Mouse (Mus musculus) heart, postnatal 36 days (tissue): ENCODE data around the gene Fras1. TPM values are rescaled to one million over a fixed set of nuclear protein-coding genes. Genes with fewer than 3 reads are reported as not detected.
A peak's percentile ranks its signal among the peaks of the same experiment; 100 is the strongest.

ENCODE experiments used
- DNase-seq, 2 experiments: peaks; one replicate each; pipeline ENCODE4 v3.0.0; 2021 to 2022
- intact Hi-C: fragments of 180-260 bp; cut with DNase I; formaldehyde crosslinking; loops from one replicate; pipeline ENCODE4 v1.15.1; 2025
- total RNA-seq, 2 experiments: library from RNA; stranded (reverse); gene quantifications; 2 replicates each; pipeline ENCODE4 v1.2.3; 2021

Fras1 gene
- total RNA-seq, 2 experiments from 2014 or later: 1.3 to 1.5 TPM

DNA sequence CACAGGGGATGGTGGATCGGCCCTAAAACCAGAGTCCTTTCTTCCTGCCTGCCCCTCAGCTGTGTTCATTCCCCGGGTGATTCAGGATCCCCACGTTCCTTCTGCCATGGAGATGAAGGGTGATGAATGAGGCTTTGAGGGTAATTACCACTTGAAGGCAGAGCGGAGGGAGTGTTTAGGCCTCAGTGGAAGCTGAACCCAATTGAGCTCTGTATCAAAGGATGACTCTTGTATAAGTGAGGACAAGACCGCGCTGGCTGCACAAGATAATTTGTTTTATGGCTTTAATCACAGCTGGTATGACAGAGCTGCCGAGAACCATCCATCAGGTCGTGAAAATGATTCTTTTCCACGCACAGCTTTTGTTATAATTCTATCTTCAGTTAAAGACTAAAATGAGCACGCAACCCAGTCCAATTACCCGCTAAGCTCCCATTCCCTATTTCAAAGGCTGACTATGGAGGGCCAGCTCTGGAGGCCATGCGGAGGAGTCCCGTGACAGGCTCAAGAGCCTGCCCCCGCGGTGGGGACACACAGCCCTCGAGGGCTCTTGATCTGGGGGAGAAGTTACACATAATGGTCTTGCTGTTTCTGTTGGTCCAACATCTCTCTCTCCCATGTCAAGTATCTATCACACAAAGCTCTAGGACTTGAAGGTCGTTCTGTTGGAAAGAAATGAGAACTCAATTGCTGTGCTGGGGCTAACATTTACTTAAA lies 261.5 kb downstream of the Fras1 start:
- no peak for DNase-seq
- intact Hi-C loops: no loop called here

DNA sequence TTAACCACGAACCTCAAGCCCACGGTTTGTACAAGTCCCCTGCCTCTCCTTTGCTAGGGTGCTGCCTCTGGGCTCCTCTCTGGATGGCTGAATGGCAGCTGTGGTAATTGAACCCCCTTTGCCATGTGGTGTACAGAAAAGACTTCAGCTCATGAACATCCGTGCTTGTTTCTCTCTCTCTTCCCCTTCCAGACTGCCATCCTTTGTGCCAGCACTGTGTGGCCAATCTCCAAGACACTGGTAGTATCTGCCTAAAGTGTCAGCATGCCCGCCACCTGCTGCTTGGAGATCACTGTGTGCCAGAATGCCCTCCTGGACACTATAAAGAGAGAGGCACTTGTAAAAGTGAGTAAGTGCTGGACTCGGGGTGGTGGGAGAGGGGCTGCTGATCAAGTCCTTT lies 262.1 kb downstream of the Fras1 start:
- intact Hi-C loops: no loop called here
- peak in 1 of 2 experiments; percentile 9 for DNase-seq

DNA sequence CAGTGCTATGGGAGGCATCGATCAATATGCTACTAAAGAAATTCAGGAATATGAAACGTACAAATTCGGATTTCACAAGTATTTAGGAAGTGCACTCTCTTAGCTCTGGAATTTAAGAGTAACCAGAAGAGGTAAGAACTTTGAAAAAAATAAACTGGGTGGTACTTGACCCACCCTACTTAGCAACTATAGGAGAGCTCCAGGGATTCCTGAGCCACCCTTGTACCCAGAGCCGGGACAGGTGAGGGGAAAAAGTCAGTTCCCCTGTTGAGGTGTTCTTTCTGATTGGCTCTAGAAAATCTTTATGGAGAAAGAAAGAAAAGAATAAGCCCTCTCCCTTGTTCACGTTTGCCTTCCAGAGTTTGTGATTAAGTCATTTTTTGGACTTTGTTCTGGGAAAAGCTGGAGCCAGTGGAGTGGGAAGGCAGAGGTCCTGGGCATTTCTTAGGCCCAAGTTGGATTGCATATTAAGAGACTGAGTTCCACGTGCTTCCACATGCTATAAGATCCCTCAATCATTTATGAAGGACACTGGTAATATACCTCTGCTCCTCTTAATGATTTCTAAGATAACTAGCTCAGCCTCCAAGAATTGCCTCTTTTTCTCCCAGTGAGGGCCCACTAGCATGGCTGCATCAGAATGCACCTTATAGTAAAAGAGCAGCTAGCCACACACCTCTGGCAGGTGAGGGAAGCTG lies 265.6 kb downstream of the Fras1 start:
- DNase-seq: no peak
- intact Hi-C loops: no loop called here

DNA sequence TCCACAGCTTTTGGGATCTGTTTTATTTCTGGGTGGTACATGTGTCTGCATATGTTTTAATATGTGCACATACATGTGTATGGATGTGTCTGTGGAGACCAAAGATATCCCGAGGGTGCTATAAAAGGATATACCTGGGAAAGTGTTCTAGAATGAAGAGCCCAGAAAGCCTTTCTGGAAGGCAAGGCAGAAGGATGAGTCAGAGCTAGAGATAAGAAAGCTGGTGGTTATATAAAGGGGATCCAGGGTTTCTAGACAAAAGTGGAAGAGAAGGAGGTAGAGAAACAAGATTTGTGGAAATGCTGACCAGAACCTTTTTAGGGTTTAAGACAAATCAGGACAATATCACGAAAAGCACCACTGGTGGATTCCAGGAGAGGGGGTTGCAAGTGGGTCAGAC lies 267.5 kb downstream of the Fras1 start:
- no peak for DNase-seq
- intact Hi-C loops: no loop called here

DNA sequence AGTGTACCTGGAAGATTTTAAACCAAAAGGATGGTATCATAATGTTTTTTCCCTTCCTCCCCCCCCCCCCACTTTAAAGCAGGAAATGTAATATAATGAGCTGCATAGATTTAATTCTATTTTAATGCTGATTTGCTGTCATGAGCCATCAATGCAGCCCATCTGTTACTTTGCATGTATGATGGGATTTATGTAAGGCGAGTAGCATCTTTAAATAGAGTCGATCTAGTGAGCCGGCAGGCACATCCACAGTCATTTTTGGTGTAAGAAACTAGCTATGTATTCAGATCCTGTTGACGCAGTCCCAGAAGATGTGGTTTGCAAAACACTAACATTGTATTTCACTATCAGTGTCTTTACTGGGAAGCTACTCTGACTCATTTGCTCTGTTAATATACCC lies 301.9 kb downstream of the Fras1 start:
- intact Hi-C loops: loop anchor here (5.0 kb wide), 2 partner anchors 343 to 408 kb away; no protein-coding TSS in a partner anchor

DNA sequence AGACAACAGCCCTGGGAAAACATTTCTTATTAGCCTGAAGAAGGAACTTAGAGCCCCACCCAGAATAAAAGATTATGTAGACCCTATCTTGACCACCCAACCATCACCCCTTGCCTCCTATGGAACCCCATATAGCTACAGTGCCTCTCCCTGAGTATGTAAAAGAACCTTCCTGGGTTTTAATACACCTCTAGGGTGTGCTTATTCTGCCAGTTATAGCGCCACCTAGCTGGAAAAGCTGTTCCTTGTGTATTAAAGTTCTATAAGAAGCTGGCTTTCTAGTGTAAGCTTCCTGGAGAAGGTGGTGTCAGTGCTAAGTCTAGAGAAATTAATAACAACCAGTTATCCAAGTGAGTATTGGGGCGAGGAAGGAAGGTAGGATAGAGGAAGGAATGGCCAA lies 303.7 kb downstream of the Fras1 start:
- intact Hi-C loops: loop anchor here (5.0 kb wide), 2 partner anchors 345 to 410 kb away; no protein-coding TSS in a partner anchor
- DNase-seq: peak; percentile 4 to 11

More for the DNA sequence above, 301.9 kb downstream of the Fras1 start:
- DNase-seq: no peak

DNA sequence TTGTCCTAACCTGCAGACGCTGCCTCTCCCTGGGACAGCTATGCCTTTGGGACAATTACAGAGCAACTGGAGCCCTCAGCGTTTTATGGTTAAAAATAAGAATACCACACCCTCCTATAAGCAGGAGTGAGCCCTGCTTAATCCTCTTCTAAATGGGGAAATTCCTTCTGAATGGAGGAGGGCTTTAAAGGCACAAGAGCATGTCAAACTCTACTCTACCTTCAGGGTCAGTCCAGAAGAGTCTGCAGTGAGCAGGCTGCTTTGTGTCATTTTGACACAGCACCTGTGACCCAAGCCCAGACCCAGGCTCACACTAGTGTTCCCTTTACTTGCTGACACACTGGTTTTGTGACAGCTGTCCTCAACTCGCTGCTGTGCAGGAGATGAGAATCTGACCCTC lies 307.3 kb downstream of the Fras1 start:
- intact Hi-C loops: no loop called here
- DNase-seq: no peak

DNA sequence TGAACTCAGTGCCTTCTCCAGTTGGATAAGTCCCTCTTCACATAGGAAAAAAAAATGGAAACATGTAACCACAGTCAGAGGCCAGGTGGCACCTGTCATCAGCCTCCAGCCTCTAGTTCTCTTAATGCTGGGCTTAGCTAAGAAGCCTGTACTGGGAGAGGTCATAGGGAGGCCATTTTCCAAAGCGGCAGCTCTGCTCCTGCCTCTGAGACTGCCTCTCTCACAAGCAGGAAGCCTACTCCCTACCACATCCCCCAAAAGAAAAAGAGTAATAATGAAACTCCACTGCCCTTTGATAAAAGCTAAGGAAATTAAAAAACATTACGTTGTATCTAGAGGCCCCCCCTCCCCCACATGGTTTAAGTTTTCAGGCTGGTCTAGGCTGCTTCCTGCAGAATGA lies 309.0 kb downstream of the Fras1 start:
- intact Hi-C loops: no loop called here
- no peak for DNase-seq

DNA sequence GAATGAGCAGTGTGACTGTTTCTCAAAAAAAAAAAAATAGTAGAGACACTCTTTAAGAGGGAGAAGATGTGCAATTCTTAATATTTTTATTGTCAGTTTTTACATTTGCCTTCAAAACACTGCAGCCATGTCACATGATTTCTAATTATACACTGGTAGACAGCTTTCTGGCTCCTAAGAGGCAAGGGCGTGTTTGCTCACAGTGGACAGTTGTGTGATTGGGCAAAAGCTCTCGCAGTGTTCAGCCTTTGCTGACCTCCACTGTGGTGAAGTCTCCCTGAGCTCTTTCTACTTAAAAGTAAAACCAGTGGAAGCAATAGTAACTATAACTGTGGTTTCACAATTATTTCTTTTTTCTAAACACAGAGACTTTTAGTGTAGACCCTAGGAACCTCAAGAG lies 315.1 kb downstream of the Fras1 start:
- intact Hi-C loops: no loop called here

DNA sequence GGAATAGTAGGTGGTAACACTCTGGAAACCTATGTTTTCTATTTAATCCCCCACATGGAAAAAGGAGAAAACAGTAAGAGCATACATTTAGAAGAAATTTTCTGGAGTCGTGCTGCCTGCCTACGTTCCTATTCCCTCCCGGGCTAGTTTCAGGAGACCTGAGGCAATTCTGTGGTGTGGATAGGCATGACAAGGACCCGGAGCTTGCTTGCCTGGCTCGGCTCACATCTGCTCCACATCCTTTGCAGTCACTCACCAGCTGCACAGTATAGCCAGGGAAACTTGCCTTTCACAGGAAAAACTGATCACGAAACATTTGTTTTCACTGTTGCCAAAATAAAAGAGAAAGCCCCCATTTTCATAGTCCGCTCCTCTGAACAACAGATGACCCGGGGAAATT lies 325.2 kb downstream of the Fras1 start:
- DNase-seq: no peak

More for the DNA sequence above, 315.1 kb downstream of the Fras1 start:
- DNase-seq: no peak

DNA sequence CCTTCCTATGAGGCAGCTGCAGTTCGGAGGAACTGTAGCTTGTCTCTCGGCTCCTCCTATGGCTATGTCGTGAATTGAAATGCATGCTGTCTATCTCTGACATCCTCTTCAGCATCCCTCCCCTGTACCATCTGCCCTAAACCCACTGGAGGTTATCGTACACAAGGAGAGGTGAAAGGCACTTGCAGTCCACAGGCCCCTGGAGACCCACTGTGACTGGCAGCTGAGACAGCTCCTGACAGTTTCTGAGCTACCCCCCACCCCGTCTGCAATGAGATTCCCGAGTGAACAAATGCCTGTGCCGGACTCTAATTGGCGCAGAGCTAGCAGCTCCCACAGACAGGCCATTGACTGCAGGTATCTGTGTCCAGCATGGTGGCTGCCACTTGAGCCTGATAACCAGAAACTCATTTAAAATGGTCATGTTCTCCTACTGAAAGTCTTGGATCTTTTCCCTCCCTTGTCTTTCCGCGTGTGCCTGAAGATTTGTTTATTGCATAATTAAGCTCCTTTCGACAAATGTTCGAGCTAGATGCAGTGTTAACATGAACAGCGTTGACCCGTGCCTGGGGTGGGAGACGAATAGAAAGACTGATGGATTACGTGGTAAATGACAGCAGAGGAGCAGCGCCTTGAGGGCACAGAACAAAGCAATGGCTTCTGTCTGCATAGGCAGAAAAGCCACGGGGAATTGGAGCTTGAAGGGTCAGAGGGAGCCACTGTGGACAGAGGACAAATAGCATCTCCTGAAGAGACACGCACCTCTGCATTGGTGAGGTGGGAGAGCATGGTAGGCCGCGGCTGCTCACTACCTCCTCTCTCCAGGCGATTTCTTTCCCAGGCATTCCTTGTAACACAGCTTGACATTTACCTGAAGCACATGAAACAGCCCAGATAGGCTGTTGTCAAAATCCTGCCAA lies 329.2 kb downstream of the Fras1 start:
- intact Hi-C loops: no loop called here
- DNase-seq: no peak

More for the DNA sequence above, 325.2 kb downstream of the Fras1 start:
- intact Hi-C loops: no loop called here

DNA sequence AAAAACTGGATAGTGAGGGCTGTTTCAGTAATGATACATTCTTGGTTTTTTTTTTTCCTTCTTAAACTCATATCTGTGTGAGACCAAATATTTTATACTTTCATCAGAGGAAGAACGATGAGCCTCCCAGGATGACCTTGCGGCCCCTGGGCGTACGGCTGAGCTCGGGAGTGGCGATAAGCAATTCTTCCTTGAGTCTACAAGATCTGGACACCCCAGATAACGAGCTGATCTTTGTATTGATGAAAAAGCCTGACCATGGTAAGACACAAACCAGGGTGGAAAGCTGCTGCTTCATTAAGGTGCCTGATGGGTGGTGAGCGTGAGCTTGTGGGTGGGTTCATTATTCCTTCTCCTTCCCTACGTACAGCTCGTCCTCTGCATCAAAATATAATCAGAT lies 334.8 kb downstream of the Fras1 start:
- DNase-seq: no peak
- intact Hi-C loops: no loop called here

DNA sequence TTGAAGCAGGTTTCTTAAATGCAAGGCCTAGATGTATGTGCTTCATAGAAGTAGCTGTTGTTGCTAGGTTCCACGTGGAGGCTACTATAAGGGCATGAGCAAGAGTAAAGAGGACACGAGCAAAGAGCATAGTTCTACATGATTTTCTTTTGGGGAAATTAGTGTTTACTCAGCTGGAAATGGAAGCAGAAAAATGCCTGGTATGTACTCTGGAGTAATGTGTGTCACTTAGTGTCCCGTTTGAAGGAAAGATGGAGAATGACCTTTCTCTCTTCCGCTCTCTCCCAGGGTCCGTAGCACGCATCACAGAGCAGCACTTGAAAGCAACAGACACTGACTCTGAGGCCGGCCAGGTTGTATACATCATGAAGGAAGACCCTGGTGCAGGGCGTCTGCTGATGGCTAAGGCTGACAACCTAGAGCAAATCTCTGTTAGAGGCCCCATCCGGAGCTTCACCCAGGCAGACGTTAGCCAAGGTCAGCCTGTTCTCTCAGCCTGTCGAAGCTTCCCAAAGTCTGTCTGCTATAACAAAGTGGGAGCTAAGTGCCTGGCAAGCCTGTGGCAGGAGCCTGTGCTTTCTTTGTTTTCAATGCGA lies 338.4 kb downstream of the Fras1 start:
- intact Hi-C loops: no loop called here

DNA sequence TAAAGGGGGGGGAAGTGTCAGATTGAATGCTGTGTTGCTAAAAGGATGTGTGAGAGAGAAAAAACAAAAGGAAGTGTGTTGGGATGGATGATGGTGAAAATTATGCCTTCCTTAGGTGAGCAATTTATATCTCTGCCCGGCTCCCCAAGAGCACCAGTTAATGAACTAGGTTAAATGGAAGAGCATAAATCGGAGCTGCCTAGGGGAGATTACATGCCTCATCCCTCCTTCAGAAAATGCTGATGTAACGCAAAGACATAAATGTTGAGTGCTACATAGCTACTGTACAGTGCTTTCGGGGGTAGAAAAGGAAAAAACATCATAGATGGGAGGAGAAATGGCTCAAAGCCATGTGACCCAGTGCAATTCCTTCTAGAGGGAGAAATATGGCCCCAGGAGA lies 339.0 kb downstream of the Fras1 start:
- DNase-seq: no peak
- intact Hi-C loops: no loop called here

More for the DNA sequence above, 338.4 kb downstream of the Fras1 start:
- no peak for DNase-seq

DNA sequence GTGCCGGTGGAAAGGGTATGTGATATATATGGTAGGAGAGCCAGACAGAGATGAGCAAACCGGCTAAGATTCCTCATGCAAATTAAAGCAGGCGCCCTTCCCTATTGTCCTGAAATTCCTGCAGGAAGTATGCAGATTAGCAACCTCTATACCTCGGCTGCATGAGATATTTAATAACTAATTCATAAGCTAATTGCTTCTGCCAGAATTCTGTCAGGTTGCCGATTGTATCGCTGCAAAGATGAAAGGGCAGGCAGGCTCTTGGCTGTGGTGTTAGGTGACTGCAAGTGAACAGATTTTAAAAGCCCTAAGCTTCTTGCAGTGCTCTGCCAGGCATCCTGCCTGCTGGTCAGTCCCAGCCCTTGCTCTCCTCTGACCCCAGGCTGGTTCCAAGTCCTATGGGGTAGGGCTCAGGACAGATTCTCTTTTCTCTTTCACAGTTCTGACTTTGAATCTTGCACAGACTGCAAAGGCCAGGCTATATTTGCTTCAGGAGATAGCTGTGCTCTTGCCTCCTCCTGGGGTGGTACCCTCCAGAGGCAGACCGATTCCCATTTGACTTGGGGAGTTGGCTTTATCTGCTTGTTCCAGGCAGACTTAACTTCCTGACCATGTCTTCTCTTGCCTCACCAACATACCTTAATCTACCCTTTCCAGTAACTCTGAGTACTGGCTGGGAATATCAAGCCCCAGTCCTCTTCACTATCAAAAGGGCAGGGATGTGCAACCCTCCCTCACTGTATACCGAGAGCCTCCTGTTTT lies 342.7 kb downstream of the Fras1 start:
- intact Hi-C loops: no loop called here
- no peak for DNase-seq

DNA sequence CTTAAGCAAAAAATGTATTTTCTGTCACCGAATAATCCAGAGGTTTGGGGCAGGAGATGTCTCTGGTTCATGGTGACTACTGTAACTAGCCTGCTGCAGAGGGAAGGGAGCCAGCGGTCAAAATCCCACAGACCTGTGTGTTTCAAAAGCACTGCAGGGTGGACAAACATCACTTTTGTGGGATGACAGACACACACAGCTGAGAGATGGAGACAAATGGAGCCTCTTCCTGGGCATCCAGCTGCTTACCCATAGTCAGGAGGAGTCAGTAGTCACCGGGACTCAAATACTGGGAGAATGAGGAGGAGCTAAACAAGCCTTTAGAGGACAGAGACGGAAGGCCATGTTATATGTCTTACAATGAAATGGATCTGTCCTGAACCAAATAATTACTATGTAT lies 343.9 kb downstream of the Fras1 start:
- DNase-seq: no peak
- intact Hi-C loops: no loop called here

DNA sequence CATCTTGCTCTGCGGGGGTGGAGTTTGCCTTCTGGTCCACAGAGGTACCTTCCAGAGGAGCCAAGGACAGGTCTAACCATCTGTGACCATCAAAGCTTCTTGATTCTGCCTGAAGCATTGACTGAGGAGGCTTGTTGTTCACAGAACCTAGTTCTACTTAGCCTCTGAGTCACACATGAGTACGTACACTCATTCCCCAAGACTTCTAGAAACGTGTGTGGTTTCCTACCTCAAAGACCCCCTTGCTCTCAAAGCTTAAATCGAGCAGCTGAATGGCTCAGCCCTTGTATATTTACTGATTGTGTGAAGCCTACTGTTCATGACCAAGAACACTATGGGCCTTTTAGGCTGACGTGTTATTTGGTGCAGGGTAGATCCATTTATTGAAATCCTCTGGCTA lies 344.8 kb downstream of the Fras1 start:
- intact Hi-C loops: no loop called here

DNA sequence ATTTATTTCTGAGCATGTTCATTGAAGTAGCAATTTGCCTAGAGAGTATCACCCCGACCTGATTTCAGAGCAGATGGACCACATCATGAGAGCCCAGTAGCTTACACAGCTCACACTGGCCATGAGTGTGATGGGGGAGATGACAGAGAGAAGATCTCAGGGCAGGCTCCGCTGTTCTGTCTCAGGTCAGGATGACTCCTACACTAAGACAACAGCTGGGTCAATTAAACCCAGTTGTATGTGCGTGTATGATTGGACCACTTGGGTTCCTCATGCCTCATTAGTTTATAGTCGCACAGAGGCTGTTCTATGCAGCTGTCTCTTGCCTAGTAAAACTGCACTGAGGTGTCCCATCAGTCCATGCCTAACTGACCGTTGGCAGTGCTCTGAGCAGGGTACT lies 345.5 kb downstream of the Fras1 start:
- no peak for DNase-seq
- intact Hi-C loops: no loop called here

More for the DNA sequence above, 344.8 kb downstream of the Fras1 start:
- DNase-seq: no peak

DNA sequence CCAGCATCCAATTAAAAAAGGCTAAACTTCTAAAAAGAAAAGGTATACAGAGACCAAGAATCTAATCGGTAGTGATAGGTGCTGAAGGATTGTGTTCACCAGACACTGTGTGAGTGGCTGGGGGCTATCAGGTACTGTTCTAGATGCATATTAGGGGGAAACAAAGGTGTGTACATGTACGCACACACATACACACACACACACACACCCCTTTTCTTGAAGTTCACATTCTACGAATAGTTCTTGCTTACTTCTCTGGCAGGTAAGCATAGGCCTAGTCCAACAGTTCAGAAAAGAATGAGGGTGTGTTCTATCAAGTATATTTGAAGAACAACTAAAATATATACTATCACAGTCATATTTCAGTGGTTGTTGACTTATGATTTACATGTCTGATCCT lies 348.9 kb downstream of the Fras1 start:
- intact Hi-C loops: no loop called here
- DNase-seq: no peak
